Mouse (Mus musculus) spleen, postnatal 10 days (tissue): ENCODE data around the gene Nucb1.

Experiments
- DNase-seq, 2 experiments: peaks; one replicate each; pipeline ENCODE4 v3.0.0; 2021 to 2022; ENCODE audit warnings: low spot score in 2 of 2

Gene Nucb1

GRCm38 (mm10) chr7:45461781-45462180 is 48.4 kb downstream of the Nucb1 start:
- no peak for DNase-seq

- DNase-seq: no peak
Measured at GRCm38 (mm10) chr7:45461326-45461725, 48.9 kb downstream of the Nucb1 start.

- peak; percentile 82 to 90 for DNase-seq
Measured at GRCm38 (mm10) chr7:45460860-45461314, 49.3 kb downstream of the Nucb1 start.

GRCm38 (mm10) chr7:45460377-45460776 is 49.8 kb downstream of the Nucb1 start:
- DNase-seq: peak; percentile 49 to 55

- peak; percentile 89 to 95 for DNase-seq
Measured at GRCm38 (mm10) chr7:45459564-45460140, 50.6 kb downstream of the Nucb1 start, which contains the start of gene Ftl1. Gene Ftl1, minus strand, starts transcription at chr7:45459884.

GRCm38 (mm10) chr7:45458748-45459563 is 51.2 kb downstream of the Nucb1 start:
- DNase-seq: peak; percentile 78 to 90

- no peak for DNase-seq
Measured at GRCm38 (mm10) chr7:45457204-45458060, 52.8 kb downstream of the Nucb1 start.

GRCm38 (mm10) chr7:45456721-45457203 is 53.4 kb downstream of the Nucb1 start:
- DNase-seq: no peak

- DNase-seq: no peak
Measured at GRCm38 (mm10) chr7:45455932-45456696, 54.1 kb downstream of the Nucb1 start.

- no peak for DNase-seq
Measured at GRCm38 (mm10) chr7:45454971-45455370, 55.2 kb downstream of the Nucb1 start.

GRCm38 (mm10) chr7:45451344-45451982 is 58.7 kb downstream of the Nucb1 start:
- peak; percentile 83 to 91 for DNase-seq

GRCm38 (mm10) chr7:45449974-45450373 is 60.2 kb downstream of the Nucb1 start:
- DNase-seq: no peak

- no peak for DNase-seq
Measured at GRCm38 (mm10) chr7:45447325-45447990, 62.7 kb downstream of the Nucb1 start.

- DNase-seq: no peak
Measured at GRCm38 (mm10) chr7:45446589-45446988, 63.6 kb downstream of the Nucb1 start.

- DNase-seq: no peak
Measured at GRCm38 (mm10) chr7:45443526-45444420, 66.4 kb downstream of the Nucb1 start.
